Mouse (Mus musculus) intestine, postnatal 0 days (tissue): ENCODE results near the gene Ccdc177. TPM values are rescaled to one million over a fixed set of nuclear protein-coding genes. Genes with fewer than 3 reads are reported as not detected.

ENCODE experiments used
- ATAC-seq: fragments of 200-750 bp; cut with Nextera tagmentation; 2 replicates; pipeline ENCODE4 v1.8.0; 2017; ENCODE audit warnings: mild to moderate bottlenecking, moderate TSS enrichment, moderate library complexity
- H3K27ac ChIP-seq: fragments of 300-500 bp; sonication (generic); 2 replicates; pipeline ENCODE4 v1.5.1; 2014; ENCODE audit warnings: mild to moderate bottlenecking, low read depth, low read length, moderate library complexity
- H3K27me3 ChIP-seq: fragments of 300-500 bp; sonication (generic); replicated peaks from 2 replicates; pipeline ENCODE4 v1.6.1; 2014; ENCODE audit warnings: low read length, mixed read lengths; ENCODE audit not compliant: control insufficient read depth, insufficient read depth
- H3K36me3 ChIP-seq: fragments of 300-500 bp; sonication (generic); 2 replicates; pipeline ENCODE4 v1.6.1; 2014; ENCODE audit warnings: mild to moderate bottlenecking, moderate library complexity; ENCODE audit not compliant: control insufficient read depth, insufficient read depth
- H3K4me1 ChIP-seq: fragments of 300-500 bp; sonication (generic); replicated peaks from 2 replicates; pipeline ENCODE4 v1.6.1; 2014; ENCODE audit warnings: antibody characterized with exemption, low read length, mixed read lengths; ENCODE audit not compliant: control insufficient read depth, insufficient read depth
- H3K4me2 ChIP-seq: fragments of 300-500 bp; sonication (generic); replicated peaks from 2 replicates; pipeline ENCODE4 v1.6.1; 2014; ENCODE audit warnings: low read depth, mild to moderate bottlenecking, moderate library complexity
- H3K4me3 ChIP-seq: fragments of 300-500 bp; sonication (generic); 2 replicates; pipeline ENCODE4 v1.5.1; 2014; ENCODE audit warnings: low read depth, low read length
- H3K9ac ChIP-seq: fragments of 300-500 bp; sonication (generic); 2 replicates; pipeline ENCODE4 v1.6.1; 2014; ENCODE audit warnings: mild to moderate bottlenecking, low read depth, low read length
- H3K9me3 ChIP-seq: fragments of 300-500 bp; sonication (generic); 2 replicates; pipeline ENCODE4 v1.6.1; 2016; ENCODE audit warnings: mixed run types; ENCODE audit not compliant: control insufficient read depth
- CTCF ChIP-seq: sonication (generic); IDR thresholded peaks from 2 replicates; pipeline ENCODE4 v1.5.1; 2016; ENCODE audit warnings: low read depth, mild to moderate bottlenecking, control low read depth, antibody characterized with exemption, moderate library complexity
- WGBS: fragments of 180-500 bp; shearing (Covaris S2); extraction: QIAGEN DNeasy Blood & Tissue Kit; methylation state at CpG from one replicate; pipeline ENCODE4 v1.1.7; 2014; 5-methylcytosine and 5-hydroxymethylcytosine counted together
- polyA plus RNA-seq: library from polyadenylated mRNA; unstranded; fragments of >200 nt; fragmentation: Nextera tagmentation; extraction: Ambion mirVana; gene quantifications from 2 replicates; pipeline ENCODE4 v1.2.1, GENCODE M21; 2015

Gene Ccdc177
- polyA plus RNA-seq, 1 experiment from 2014 or later, result 0.03 TPM

DNA sequence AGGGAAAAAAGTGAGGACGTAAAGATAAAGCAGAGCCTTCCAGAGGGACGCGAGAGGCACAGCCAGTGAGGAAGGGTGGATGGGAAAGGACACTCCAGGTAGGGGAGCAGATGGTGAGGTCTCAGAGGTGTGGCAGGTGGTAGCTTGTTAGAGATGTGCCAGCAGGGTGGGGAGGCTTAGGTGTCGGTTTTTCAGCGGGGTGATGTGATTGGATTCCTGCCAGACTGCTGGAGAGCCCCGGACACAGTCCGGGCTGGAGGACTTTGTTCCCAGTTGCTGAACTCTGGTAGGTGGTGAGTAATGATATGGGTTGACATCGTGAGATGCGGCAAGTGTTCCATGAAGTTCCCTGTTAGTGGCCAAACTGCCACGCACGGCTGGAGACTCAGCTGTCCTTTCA is 27.1 kb upstream of the Ccdc177 start:
- WGBS, result 18% methylated on average over 11 of the region's 11 CpGs

DNA sequence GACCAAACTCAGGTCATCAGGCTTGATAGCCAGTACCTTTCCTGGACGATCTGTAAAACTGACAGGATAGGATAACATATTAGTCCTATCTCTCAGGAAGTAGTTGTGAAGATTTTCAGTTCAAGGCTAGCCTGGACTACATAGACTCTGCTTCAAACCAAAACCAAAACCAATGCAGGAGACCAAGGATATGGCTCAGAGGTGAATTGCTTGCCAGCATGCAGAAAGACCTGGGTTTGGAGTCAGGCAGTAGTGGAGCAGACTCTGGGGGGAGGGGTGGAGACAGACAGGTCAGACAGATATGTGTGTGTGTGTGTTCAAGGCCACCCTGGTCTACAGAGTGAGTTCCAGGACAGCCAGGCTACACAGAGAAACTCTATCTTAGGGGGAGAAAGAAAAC is 26.1 kb upstream of the Ccdc177 start:
- Histone ChIP-seq H3K27ac (no peak overlapping the region), H3K27me3 (no peaks in the 10 kb centered on the region), H3K4me2 (no peak overlapping the region), H3K4me3 (no peak overlapping the region), H3K9me3 (no peaks in the 10 kb centered on the region), H3K4me1 (peaks cover 9% of the 10 kb centered on the region; the same call in 1 of the 2 replicates), H3K9ac (no peak overlapping the region), H3K36me3 (no peaks in the 10 kb centered on the region)
- no peak for ATAC-seq
- 61% methylated on average over 1 of the region's 1 CpGs for WGBS
- TF ChIP-seq CTCF, result no peak

More for the DNA sequence above, 27.1 kb upstream of the Ccdc177 start:
- H3K27ac ChIP-seq, result 0 out of 2 replicates have a peak overlapping the region, but pooled peaks have one; percentile 9
- peak; percentile 39 for ATAC-seq
- H3K4me3 ChIP-seq, result peak overlapping the region; percentile 1; the same call in 1 of the 2 replicates
- no peaks in the 10 kb centered on the region for H3K9me3 ChIP-seq
- peak overlapping the region; percentile 49 for H3K4me2 ChIP-seq
- no peaks in the 10 kb centered on the region for H3K36me3 ChIP-seq
- peaks cover 9% of the 10 kb centered on the region; the same call in 1 of the 2 replicates for H3K4me1 ChIP-seq
- no peaks in the 10 kb centered on the region for H3K27me3 ChIP-seq
- no peak for TF ChIP-seq CTCF
- H3K9ac ChIP-seq, result no peak overlapping the region

GRCm38 (mm10) chr12:80785597-80785996 is 25.1 kb upstream of the Ccdc177 start:
- WGBS, result 84% methylated on average over 4 of the region's 4 CpGs
- no peaks in the 10 kb centered on the region for H3K27me3 ChIP-seq
- H3K36me3 ChIP-seq, result no peaks in the 10 kb centered on the region
- no peak overlapping the region for H3K9ac ChIP-seq
- TF ChIP-seq CTCF, result no peak
- no peaks in the 10 kb centered on the region for H3K9me3 ChIP-seq
- no peak for ATAC-seq
- no peak overlapping the region for H3K27ac ChIP-seq
- H3K4me1 ChIP-seq, result peaks cover 9% of the 10 kb centered on the region; the same call in 1 of the 2 replicates
- H3K4me2 ChIP-seq, result no peak overlapping the region
- H3K4me3 ChIP-seq, result no peak overlapping the region

GRCm38 (mm10) chr12:80785005-80785404 is 24.5 kb upstream of the Ccdc177 start:
- no peaks in the 10 kb centered on the region for H3K36me3 ChIP-seq
- no peaks in the 10 kb centered on the region for H3K9me3 ChIP-seq
- no peak for TF ChIP-seq CTCF
- no peak overlapping the region for H3K4me2 ChIP-seq
- ATAC-seq, result no peak
- no peak overlapping the region for H3K9ac ChIP-seq
- H3K4me3 ChIP-seq, result no peak overlapping the region
- H3K27me3 ChIP-seq, result no peaks in the 10 kb centered on the region
- WGBS, result 93% methylated on average over 5 of the region's 5 CpGs
- peaks cover 8% of the 10 kb centered on the region; the same call in 1 of the 2 replicates for H3K4me1 ChIP-seq
- H3K27ac ChIP-seq, result no peak overlapping the region

- Histone ChIP-seq H3K4me2 (no peak overlapping the region), H3K27ac (no peak overlapping the region), H3K4me3 (no peak overlapping the region), H3K27me3 (no peaks in the 10 kb centered on the region), H3K9ac (no peak overlapping the region), H3K4me1 (0 out of 2 replicates have a peak, but pooled peaks cover 4% of the 10 kb centered on the region), H3K36me3 (no peaks in the 10 kb centered on the region), H3K9me3 (no peaks in the 10 kb centered on the region)
- TF ChIP-seq CTCF, result no peak
- no peak for ATAC-seq
- 88% methylated on average over 1 of the region's 1 CpGs for WGBS
Measured at GRCm38 (mm10) chr12:80783889-80784288, 23.4 kb upstream of the Ccdc177 start.

- Histone ChIP-seq H3K36me3 (no peaks in the 10 kb centered on the region), H3K27me3 (no peaks in the 10 kb centered on the region)
- ATAC-seq, result no peak
Measured at GRCm38 (mm10) chr12:80782892-80783291, 22.4 kb upstream of the Ccdc177 start.

DNA sequence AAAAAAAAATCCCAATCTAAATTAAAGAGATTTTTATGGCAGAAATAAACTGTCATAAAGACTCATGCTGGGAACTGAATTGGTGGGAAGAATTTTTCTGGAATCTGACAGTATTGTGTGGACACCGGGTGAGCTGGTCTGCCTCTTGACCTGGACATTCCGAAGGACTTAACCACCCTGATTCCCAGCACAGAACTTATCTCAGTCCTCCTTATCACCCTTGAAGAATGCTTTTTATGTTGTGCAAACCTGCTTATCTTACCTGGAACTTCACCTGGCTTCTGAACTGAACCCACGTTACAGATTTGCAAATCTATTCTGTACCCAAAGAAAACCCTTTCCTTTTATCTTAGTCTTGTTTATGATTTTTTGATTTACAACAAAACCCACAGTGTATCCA is 21.7 kb upstream of the Ccdc177 start:
- Histone ChIP-seq H3K9ac (no peak overlapping the region), H3K27me3 (no peaks in the 10 kb centered on the region), H3K9me3 (no peaks in the 10 kb centered on the region), H3K4me1 (0 out of 2 replicates have a peak, but pooled peaks cover under 1% of the 10 kb centered on the region), H3K27ac (no peak overlapping the region), H3K36me3 (no peaks in the 10 kb centered on the region), H3K4me3 (no peak overlapping the region), H3K4me2 (no peak overlapping the region)
- no peak for TF ChIP-seq CTCF
- 43% methylated on average over 3 of the region's 3 CpGs for WGBS
- no peak for ATAC-seq

More at GRCm38 (mm10) chr12:80782892-80783291, 22.4 kb upstream of the Ccdc177 start:
- H3K4me1 ChIP-seq, result 0 out of 2 replicates have a peak, but pooled peaks cover 4% of the 10 kb centered on the region
- no peak overlapping the region for H3K4me2 ChIP-seq
- no peak overlapping the region for H3K9ac ChIP-seq
- no peak overlapping the region for H3K4me3 ChIP-seq
- H3K27ac ChIP-seq, result no peak overlapping the region
- 36% methylated on average over 3 of the region's 3 CpGs for WGBS
- no peaks in the 10 kb centered on the region for H3K9me3 ChIP-seq
- peak; percentile 59 for TF ChIP-seq CTCF
